Mouse (Mus musculus) yolk sac, embryonic 10.5 days (tissue): Measurements from ENCODE around the gene Cttn.
A peak's percentile ranks its signal among the peaks of the same experiment; 100 is the strongest.

Experiments used
- DNase-seq: peaks from one replicate; pipeline ENCODE4 v3.0.0-alpha.2; 2017; ENCODE audit warnings: low spot score

Cttn gene

DNA sequence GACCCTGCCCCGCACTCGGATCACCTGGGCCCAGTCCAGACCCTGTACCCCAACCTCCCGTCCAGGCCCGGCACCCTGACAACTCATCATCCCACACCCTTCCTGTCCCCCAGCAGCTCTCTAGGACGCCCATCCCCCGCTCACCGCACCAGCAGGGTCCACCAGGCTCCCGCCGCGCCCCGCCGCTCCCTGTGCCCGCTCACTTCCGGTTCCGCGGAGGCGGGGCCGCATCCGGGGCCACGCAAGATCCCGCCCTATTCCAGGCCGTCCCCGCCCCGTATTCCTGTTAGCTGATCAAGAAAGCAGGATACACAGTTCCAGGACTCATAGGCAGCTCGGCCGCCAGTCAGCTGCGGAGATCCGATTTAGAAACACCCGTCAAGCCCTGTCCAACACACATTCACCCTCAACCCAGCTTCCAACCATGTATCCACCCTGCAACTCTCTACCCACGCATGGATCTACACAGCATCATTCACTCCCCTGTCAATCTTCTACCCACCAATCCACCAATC, at the start of gene Cttn:
Cttn (minus strand) TSS at position 465 of the 515 bp plus-strand sequence.
- DNase-seq: peak; percentile 90

DNA sequence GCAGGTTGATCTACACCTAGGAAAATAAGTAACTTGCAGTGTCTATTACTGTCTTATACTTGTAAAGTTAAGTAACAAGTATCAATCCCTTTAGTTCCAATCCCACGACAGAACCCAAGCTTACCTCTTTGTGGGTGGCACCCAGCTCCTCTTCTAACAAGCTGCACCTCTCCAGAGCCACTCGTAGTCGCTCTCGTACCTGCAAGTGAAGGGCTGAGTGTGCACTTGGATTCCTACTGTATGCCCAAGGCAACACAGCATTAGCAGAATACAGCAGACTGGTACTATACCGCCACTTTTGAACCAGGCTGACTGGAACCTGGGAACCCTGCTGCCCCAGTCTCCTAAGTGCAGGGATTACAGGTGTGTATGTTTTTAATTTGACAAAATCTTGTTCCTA, 49.0 kb upstream of the Cttn start:
- no peak for DNase-seq

DNA sequence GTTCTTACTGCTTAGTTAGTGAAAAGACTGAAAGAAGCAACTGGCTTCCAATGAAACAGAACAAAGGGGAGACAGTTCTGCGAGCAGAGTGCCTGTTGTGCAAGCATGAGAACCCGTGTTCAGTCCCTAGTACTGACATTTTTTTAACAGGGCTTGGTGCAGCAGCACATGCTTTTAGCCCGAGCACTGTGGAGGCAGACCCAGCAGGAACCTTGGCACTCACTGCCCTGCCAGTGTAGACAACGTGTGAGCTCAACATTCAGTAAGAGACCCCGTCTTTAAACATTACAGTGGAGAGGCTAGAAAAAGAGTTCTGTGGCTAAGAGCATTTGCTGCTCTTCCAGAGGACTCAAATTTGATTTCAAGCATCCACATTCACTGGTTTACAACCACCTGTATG, 45.9 kb upstream of the Cttn start:
- DNase-seq: no peak

DNA sequence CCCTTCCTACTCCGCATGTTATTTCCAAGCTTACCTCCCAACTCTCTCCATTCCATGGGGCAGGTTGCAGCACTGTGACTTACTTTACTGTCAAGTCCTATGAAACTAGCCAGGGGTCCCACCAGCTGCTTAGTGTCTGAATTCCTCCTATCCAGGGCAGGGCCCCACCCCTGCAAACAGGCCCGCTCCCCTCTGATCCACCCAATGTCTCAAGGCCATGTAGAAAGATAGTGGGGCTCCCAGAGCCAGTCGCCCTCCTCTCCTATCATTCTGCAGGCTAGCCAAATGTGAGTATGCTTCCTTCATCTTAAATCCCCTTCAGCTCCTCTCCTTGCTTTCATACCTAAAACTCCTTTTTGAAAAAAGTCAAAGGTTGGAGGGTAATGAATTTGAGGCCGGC, 38.3 kb upstream of the Cttn start:
- DNase-seq: no peak

DNA sequence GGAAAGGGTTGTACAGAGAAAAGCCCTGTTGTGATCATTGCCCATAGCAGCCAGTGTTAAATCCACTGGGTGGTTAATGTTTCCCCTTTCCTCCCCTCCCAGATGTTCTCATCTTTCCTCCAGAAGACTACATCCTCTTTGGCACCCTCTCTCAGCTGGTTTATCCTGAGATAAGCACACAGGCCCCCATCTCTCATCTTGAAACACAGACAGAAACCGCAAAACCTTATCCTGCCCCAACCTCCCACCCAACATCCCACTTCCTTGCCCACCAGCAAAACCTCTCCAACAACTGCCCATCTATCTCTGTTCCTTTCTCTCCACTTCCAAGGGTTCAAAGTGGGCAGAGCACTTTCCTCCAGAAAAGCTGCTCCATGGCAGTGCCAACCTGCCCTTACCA, 36.0 kb upstream of the Cttn start:
- no peak for DNase-seq

DNA sequence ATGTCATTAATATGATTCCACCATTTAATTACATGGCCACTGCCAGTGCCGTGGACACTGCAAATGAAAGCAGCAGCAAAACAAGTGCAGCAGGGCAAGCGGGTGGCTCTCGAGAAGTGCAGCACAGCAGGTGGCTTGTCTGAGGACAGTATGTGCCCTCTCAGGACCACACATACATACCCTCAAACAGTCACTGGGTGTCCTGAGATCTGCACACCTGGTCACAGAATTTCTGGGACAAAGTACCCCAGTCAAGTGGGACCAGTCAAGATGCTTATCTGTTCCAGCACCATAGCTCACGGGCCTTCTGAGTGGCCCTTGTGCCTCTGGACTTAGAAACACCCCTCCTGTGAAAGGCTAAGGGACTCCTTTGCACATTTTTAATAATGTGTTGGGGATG, 33.1 kb upstream of the Cttn start:
- no peak for DNase-seq

DNA sequence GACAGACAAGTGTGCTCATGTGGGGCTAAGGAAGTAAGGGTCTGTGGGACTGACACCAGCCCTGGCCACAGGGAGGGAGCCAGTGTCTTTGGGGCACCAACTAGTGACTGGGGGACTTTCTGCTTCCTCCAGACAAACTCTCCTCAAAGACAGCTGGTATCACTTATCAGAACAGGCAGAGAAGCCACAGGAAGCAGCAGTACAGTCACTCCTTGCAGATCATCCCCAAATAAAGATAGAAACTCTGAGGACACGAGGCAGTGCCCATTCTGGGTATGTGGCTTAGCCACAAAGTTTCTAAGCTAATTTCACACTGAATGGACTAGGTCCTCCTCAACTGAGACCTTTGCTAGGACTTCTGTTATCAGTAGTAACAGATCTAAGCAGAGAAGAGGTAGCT, 22.1 kb upstream of the Cttn start:
- no peak for DNase-seq

DNA sequence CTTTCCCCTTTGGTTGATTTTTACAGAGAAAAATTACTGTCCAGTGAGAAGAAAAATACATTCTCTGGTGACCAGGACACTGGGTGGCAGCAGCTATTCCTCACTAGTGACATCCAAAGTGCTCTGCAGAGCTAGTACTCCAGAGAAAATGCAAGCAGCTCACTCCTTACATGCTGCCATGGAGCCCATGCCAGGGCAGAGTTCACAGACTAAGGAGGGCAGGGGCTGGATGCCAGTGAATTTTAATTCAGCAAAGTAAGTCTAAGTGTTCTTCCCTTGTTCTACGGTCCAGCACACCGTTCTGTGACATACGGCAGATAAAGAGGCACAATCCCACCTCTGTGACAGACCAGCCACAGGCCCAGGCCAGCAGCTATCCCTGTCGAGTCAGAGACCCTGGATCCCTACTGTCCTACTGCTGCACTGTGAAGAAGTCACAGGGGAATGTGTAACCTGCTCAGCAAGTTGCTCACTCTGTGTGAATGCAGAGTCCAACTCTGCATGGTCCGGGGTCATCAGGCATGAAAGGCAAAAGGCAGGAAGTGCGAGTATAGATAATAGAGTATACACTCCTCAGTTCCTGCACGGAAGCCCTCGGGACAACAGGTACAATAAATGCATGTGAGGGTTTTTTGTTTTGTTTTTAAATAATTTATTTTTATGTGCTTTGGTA, 19.5 kb upstream of the Cttn start:
- peak; percentile 32 for DNase-seq

DNA sequence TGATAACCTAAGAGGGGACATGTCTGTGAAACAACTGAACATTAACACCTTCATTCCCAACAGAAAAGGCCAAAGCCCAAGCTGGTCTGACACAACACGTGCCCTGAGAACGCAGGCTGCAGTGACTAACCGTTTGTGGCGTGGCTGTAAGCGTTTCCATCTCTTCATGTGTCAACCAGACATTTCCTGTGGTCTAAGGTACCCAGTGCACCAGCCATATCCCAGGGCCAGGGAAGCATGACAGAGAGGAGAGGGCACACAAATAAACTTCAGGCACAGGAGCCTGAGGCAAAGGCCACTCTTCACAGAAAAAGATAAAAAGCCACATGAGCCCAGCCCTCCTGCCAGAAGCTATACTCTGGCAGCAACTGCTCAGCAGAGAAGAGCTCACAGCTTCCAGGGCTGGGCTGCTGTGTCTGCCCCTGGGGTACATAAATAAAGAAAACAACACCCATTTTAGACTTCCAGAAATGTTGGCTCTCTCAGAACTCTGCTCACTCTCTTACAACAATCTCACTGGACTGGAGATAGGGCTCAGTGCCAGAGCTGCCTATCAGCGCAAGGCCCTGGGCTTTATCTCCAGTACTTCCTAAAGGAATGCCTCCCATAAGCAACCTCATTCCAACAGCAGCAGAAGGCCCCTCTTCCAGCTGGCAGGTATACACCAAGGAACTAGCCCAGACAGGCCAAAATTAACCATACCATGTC, 18.4 kb upstream of the Cttn start:
- peak; percentile 35 for DNase-seq

DNA sequence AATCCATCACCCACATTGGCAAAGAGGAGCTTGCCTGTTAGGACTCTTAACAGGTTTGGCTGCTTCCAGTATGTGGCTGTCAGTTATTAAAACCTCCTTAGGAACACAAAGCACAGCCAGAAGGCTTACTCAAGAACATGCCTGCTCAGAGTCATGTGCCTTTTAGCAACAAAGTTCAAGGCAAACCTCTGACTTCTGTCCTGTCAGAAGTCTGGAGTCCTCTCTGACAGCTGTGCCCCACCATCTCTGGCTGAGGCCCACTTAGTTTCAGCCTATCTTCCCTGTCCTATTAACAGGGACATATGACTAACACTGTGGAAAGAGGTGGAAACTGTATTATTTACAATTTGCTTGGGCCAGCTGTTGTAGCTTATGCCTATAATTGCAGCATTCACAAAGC, 9.5 kb upstream of the Cttn start:
- DNase-seq: peak; percentile 15

DNA sequence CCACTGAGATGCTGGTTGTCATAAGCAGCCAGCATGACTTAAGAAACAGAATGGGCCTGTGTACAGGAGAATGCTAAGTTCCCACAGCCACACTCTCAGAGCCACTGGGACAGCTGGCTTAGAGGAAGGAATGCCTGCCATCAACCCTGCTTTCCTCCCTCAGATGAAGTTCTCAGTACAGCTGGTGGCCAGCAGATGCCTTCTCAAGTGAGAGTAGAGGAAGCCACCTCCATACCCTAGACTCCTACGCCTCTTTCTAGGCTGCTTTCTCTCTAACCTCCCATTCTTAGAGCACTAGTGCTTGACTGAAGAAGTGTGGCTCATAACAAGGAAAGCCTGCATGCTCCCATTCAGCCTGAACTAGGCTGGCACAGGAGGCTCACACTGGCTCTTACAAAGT, 8.8 kb upstream of the Cttn start:
- DNase-seq: no peak

DNA sequence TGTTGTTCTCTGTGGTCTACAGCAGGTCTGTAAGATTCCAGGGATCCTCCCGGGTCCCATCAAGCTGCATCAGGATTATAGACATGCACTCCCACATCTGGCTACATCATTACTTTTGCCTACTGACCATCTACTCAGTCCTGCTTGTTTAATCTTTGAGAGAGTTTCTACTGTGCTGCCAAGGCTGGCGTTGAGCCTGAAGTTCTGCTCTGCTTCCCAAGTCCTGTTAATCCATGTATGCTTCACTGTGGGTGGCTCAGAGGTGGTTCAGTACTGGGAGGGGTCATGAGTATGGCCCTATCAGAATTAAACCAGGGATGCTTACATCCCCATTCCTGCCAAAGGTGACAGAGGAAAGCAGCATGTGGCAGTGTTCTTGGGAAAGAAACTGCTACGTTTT, 4.9 kb upstream of the Cttn start:
- DNase-seq: no peak

DNA sequence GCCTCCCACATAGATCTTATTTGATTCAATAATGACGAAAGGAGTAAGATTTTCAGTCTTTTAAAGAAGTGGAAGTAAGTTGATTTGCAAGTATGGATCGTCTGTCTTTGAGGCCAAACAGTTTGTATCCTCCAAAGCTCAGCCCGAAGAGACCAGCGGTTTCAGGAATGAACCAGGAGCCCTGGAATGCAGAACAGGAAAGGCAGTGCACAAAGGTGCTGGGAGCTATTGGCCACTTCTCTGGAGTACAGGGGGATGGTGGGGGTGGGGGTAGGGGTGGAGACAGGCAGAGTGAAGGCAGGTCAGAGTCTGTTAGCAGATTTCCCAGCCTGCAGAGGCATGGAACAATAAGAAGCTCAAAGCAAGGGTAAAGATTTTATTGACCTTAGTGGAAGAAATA, 2.7 kb upstream of the Cttn start:
- DNase-seq: peak; percentile 74

DNA sequence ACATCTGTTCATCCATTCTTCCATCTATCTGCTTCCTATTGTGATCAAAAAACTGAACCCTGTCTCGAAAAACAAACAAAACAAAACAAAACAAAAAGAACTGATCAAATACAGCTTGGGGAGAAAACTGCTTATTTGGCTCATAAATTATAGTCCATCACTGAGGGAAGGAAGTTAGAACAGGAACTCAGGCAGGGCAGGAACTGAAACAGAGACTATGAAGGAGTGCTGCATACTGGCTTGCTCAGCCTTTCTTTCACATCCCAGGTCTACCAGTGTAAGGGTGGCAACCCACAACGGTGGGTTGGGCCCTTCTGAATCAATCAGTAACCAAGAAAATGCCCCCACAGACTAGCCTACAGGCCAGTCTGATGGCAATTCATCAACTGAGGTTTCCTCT, 294 bp upstream of the Cttn start:
- DNase-seq: no peak

DNA sequence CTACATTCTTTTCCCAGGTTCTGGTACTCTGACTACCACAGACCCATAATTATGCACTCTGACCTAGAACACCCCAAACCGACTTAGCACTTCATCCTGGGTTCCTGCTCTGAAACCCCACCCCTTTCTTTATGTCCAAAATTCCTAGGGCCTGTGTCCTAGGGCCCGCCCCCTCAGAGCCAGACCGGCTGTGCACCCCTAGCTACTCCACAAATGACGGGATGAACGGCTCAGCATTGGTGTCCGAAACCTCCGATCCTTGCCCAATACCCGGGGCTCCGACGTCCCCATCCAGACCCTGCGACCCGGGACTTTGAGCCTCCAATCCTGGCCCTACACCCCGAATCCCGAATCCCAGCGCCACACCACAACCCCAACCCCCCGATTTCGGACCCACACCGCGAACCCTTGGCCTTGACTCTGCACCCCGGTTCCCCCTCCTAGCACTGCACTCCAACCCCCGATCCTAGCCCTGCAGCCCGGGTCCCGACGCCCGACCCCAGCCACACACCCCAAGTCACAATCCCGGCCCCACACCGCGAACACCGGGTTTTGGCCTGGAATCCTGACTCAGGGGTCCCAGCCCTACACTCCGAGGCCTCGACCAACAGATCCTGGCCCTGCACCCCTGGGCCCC, 783 bp downstream of the Cttn start:
- DNase-seq: peak; percentile 23

DNA sequence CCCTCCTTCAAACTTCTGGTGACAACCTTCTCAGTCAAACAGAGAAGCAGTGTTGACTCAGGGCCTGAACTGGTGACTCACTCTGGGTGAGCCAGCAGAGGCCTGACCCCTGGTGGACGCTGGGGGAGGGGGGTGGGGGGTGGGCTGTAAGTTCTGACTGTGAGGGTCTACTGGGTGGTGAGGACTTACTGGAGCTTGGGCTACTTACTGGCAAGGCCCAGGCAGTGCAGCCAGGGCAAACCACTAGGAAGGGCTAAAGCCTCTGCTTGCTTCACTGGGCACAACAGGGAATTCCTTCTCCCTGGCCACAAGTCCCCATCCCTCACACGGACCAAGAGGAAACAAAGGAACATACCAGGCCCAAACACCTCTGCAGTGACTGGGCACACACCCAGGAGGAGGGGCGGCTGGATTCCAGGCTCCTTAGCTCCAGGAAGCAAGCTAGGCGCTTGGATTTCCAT, 1.6 kb downstream of the Cttn start:
- DNase-seq: peak; percentile 63

DNA sequence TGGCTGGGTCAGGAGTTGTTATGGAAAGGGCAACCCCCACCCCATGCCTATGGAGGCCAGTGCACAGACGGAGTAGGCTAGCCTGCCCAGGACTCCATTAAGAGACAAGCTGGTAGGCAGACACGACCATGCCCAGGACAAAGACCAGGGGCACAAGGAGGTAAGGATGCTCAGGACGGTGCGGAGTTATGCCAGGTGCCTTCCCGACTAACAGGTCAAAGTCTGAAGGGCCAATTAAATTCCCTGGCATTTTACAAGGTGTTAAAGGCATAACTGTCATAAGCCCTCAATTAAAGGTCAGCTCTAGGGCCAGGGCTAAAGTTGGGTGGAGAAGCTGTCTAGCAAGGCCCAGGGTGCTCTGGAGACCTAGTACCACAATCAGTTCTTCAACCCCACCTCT, 2.1 kb downstream of the Cttn start:
- no peak for DNase-seq

DNA sequence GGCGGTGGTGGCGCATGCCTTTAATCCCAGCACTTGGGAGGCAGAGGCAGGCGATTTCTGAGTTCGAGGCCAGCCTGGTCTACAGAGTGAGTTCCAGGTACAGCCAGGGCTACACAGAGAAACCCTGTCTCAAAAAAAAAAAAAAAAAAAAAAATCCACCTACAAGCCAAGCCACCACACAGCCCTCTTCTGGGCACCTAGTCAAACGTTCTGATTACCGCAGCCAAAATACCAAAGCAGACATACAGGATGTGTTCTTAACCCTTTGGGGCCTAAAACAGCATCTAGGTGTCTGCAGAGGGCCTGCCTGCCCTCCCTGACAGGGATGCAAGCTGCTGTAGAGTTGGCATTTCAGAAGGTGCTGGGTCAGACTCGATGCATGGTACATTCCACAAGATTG, 8.2 kb downstream of the Cttn start:
- DNase-seq: no peak

DNA sequence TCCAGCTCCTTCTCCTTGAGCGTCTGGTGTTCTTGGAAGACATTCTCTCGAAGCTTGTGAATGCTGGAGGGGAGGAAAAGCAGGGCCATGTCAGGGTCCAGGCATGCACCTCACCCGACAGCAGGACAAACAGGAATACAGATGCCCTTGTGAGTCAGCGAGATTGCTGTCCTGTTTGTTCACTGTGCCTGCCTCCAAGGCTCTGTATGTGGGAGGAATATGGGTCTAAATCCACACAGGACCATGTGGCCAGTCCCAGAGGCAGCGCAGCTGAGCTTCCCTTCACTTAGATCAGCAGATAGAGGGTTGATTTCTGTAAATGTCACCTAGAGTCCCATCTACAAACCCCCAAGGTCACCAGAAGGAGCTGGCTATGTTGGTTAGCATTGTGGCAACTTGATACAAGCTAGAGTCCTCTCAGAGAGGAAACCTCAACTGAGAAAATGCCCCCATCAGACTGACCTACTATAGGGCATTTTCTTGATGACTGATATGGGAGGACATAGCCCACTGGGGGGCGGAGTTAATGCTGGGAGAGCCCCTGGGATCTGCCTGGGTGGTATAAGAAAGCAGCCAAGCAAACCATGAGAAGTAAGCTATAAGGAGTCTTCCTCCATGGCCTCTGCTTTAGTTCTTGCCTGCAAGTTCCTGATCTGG, 9.4 kb downstream of the Cttn start:
- no peak for DNase-seq

DNA sequence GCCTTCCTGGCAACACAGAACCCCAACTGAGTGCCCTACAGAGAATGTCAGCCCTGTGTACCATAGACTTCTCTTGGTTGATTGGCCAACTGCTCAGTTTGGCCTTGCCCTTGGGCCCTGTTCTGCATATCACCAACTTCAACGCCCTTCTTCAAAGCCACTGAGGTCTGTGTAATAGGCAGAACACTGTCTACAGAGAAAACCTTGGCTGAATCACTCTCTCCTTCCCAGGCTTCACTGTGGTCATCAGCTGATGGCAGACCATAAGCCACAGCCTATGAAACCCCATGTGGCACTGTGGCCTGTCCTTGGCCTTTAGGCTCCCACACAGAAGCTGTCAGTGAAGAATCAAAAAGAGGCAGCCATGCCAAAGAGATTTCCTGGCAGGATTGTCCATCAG, 11.9 kb downstream of the Cttn start:
- no peak for DNase-seq

DNA sequence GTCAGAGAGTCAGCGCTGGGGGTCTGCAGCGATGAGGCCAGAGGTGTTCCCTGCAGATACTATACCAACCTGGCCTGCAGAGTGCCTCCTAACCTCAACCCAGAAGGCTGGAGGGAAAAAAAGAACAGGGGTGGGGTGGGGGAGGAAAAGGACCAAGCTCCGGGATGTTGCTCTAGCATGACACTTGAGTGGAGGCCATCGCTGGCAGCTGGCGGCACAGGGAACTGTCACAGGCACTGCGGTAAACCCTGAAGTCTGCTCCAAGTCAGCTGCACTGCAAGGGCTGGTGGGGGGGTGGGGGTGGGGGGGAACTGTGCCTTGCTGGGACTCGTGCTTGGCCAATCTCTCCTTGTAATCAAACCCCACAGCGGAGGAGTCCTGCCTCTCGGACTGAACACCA, 20.1 kb downstream of the Cttn start:
- no peak for DNase-seq

DNA sequence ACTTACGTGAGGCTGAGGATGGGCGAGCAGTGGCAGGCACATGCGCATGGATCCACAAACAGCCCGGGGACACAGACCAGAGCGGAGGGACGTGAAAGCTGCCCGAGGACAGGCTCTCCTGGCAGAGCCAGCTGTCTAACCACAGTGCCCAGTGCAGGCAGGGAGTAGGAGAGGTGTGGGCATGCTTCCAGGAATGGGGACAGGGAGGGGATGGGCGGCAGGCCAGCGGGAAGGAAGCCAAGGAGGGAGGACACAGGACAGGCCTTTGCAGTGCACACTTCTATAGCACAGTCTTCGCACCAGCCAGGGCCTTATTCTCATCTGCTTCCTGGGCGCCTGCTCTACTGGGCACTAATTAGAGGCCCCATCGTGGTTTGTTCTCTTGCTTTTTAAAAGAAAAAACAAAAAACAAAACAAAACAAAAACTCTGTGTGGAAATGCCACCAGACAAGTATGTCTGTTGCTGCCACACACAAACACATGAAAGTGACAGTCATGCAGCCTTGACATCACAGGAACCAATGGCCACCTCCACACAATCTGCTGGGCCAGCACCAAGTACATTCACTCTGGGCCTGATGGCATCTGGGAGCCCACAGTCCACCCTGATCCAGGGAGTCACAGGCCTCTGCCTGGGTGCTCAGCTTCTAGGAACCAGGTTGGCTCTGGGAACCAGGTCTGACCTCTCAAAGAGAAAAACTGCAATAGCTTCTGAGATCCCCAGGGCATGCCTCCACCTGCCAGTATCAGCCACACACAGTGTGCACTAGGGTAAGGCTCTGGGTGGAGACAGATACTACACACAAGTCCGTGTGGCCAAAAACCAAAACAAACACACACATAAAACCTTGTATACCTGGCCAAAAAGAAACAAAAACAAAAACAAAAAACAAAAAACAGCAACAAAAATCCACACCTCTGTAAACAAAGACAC, 20.9 kb downstream of the Cttn start:
- DNase-seq: no peak
